Mouse (Mus musculus) adrenal gland, postnatal 4 days (tissue): ENCODE data around the gene Olfr1262. TPM values are rescaled to one million over a fixed set of nuclear protein-coding genes. Genes with fewer than 3 reads are reported as not detected.

Experiments
- DNase-seq, 2 experiments: peaks; one replicate each; pipeline ENCODE4 v3.0.0; 2021 to 2022; ENCODE audit warnings: low spot score in 2 of 2, mixed read lengths in 2 of 2
- long read RNA-seq, 2 experiments: library from polyadenylated mRNA; stranded (forward); transcript quantifications; one replicate each; pipeline ENCODE4 v2.0.0; 2021
- total RNA-seq, 2 experiments: library from RNA; stranded (reverse); gene quantifications; 2 replicates each; pipeline ENCODE4 v1.2.3; 2021

Gene Olfr1262
- not detected for total RNA-seq
- long read RNA-seq, experiment 1 = 0 reads
- long read RNA-seq, experiment 2 = 0 reads

DNA sequence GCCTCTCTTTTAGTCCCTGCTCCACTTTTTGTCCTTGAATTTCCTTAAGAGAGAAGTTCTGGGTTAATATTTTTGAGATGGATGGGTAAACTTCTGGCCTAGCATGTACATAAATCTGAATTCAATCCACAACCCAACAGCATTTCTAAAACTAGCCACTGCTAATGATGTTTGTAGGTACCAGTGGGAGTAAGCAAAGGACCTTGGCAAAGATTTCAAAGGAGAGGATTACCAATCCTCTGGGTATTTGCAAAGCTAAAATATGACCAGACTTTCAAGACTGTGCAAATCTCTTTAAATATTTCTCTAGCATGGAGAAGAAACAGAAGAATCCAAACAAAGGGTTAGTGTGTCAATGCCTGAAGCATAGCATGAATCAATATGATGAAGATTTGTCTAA, at the start of gene Olfr1262:
TSS of gene Olfr1262 (plus strand) at position 301 of the 400 bp plus-strand sequence.
- no peak for DNase-seq

DNA sequence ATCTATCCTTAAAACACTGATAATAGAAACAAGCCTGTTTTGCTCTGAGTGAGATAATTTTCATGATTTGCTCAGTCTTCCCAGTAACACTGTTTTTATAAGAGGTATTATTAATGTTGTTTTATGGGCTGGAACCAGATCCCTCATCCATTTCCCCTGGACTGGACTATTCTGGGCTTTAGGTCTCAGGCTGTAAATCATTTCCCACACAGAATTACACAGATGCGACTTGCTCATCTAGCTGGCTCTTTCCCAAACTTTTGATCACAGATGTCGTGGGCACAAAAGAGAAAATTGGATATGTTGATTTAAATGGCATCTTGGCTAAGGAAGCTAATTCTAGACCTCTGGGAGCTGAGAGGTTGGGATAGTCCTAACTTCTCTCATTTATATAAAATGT, 25.8 kb upstream of the Olfr1262 start, which contains the start of gene Olfr1260:
TSS of gene Olfr1260 (plus strand) at position 157 of the 400 bp plus-strand sequence.
- no peak for DNase-seq

GRCm38 (mm10) chr2:89977709-89978108, 22.2 kb upstream of the Olfr1262 start:
- DNase-seq = no peak

GRCm38 (mm10) chr2:89990921-89991320, 9.0 kb upstream of the Olfr1262 start, which contains the start of gene Olfr1261:
Gene Olfr1261, plus strand, starts transcription at chr2:89991221.
- DNase-seq = no peak

DNA sequence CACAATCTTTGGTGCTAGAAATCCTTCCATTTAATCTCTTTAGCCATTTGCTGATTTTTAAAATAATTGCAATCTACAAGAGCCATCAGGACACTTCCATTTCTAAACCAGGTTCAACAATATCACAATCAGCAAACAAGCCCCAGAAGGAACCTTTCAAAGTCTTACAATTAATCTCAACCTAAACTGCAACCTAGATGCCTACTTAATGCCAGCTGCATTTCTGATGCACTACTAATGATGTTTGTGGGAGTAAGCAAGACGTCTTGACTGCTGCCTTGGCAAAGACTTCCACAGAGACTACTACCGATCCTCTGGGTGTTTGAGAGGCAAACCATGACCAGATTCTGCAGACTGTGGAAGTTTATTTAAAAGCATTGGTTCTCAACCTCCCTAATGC, 11.9 kb downstream of the Olfr1262 start, which contains the start of gene Olfr1263:
TSS of gene Olfr1263 (plus strand) at position 301 of the 400 bp plus-strand sequence.
- no peak for DNase-seq

GRCm38 (mm10) chr2:90025477-90025876, 25.5 kb downstream of the Olfr1262 start, which contains the start of gene Olfr1264:
Gene Olfr1264, minus strand, starts transcription at chr2:90025577.
- DNase-seq = no peak

GRCm38 (mm10) chr2:90035037-90035436, 35.1 kb downstream of the Olfr1262 start, which contains the start of gene Olfr1265:
Gene Olfr1265, plus strand, starts transcription at chr2:90035337.
- DNase-seq = no peak

Other genes with a start within 250 kb of the Olfr1262 start
- not detected for gene Olfr1253, start 243.1 kb upstream of the Olfr1262 start, total RNA-seq
- gene Olfr1254, start 206.5 kb upstream of the Olfr1262 start, total RNA-seq = not detected
- gene Olfr1255, start 188.1 kb upstream of the Olfr1262 start, total RNA-seq = not detected
- not detected for gene Olfr1256, start 158.6 kb upstream of the Olfr1262 start, total RNA-seq
- not detected for gene Olfr48, start 151.9 kb upstream of the Olfr1262 start, total RNA-seq
- not detected for gene Olfr1257, start 121.7 kb upstream of the Olfr1262 start, total RNA-seq
- gene Olfr1258, start 72.8 kb upstream of the Olfr1262 start, total RNA-seq = not detected
- gene Olfr1259, start 51.5 kb upstream of the Olfr1262 start, total RNA-seq = not detected
- not detected for gene Olfr1260, start 25.8 kb upstream of the Olfr1262 start, total RNA-seq
- gene Olfr1261, start 8.9 kb upstream of the Olfr1262 start, total RNA-seq = not detected
- gene Olfr1263, start 12.0 kb downstream of the Olfr1262 start, total RNA-seq = not detected
- not detected for gene Olfr1264, start 25.4 kb downstream of the Olfr1262 start, total RNA-seq
- not detected for gene Olfr1265, start 35.2 kb downstream of the Olfr1262 start, total RNA-seq
- gene Olfr140, start 63.4 kb downstream of the Olfr1262 start, total RNA-seq = not detected
- not detected for gene Olfr1269, start 121.3 kb downstream of the Olfr1262 start, total RNA-seq
- not detected for gene Olfr32, start 142.2 kb downstream of the Olfr1262 start, total RNA-seq
- not detected for gene Olfr1270, start 152.9 kb downstream of the Olfr1262 start, total RNA-seq
- gene Olfr1506, start 224.3 kb downstream of the Olfr1262 start, total RNA-seq = under 1 TPM in 1 of 2 experiments, not detected in 1; 0.11 TPM